Mouse (Mus musculus): ENCODE data around the gene Stx6.

DNA sequence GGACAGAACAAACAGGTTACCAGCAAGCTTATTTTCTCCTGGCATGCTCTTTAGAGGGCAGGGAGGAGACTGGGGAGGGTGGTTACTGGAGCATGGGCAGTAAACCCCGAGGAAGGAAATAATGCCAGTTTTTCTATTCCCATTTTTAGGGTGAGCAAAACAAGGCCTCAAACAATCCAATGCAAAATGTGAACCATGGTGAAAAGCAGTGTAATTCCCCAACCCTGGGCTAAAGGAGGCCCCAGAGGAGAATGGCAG is 83.9 kb downstream of the Stx6 start:
- TF ChIP-seq GATA1 (IDR thresholded peaks at IDR 0.05; ENCODE audit: borderline replicate concordance, low read length) = no peak
- TF ChIP-seq FLI1 (IDR thresholded peaks at IDR 0.05; ENCODE audit: low read length) = no peak
